ENCODE assay signal across 15 mouse cellular contexts in genomic region chr11:114194055-114194706, GRCm38 (mm10).
DNase-seq lines count a peak whose midpoint lies in the region; ATAC-seq lines count a peak whose summit lies in the region.
"Had no signal": no experiment of that assay in that cellular context is flagged by ENCODE, and none has a peak within 500 bp of the region (broad histone marks: within the 10 kb centered on the region; RNA-seq: fewer than 3 reads in every experiment).

No protein-coding gene starts in this region.

- H3K27ac ChIP-seq in hindbrain, embryonic 10.5 days, result peak overlapping the region; percentile 35; the same call in 1 of the 2 replicates
- H3K27ac ChIP-seq in hindbrain, embryonic 12.5 days, result no peak overlapping the region
- H3K27ac ChIP-seq: embryonic facial prominence, embryonic 13.5 days; heart, embryonic 13.5 days; liver, embryonic 13.5 days; neural tube, embryonic 12.5 days had no signal

- H3K9me3 ChIP-seq in hindbrain, embryonic 10.5 days, result peaks cover 8% of the 10 kb centered on the region; the same call in 1 of the 2 replicates
- H3K9me3 ChIP-seq in hindbrain, embryonic 12.5 days (replicated peaks), result no peaks in the 10 kb centered on the region
- H3K9me3 ChIP-seq: heart, embryonic 13.5 days; liver, embryonic 13.5 days had no signal

- 45% methylated on average over 16 of the region's 16 CpGs for WGBS in hindbrain, embryonic 10.5 days
- WGBS in hindbrain, embryonic 12.5 days, result 47% methylated on average over 16 of the region's 16 CpGs

- H3K27me3 ChIP-seq in hindbrain, embryonic 10.5 days (ENCODE audit: insufficient read depth, poor library complexity, severe bottlenecking), result peaks cover 6% of the 10 kb centered on the region
- no peaks in the 10 kb centered on the region for H3K27me3 ChIP-seq in hindbrain, embryonic 12.5 days
- no peaks in the 10 kb centered on the region for H3K27me3 ChIP-seq in splenic B cell, adult 2 months (ENCODE audit: control insufficient read depth, insufficient read depth, low read length, poor library complexity, severe bottlenecking)
- H3K27me3 ChIP-seq: embryonic facial prominence, embryonic 13.5 days; heart, embryonic 13.5 days; liver, embryonic 13.5 days; neural tube, embryonic 12.5 days had no signal

- ATAC-seq in hindbrain, embryonic 12.5 days (ENCODE audit: low FRiP score), result no peak

- DNase-seq in hindbrain, embryonic 10.5 days (ENCODE audit: low spot score), result no peak
- DNase-seq in spleen, adult 18-20 months, result peak; percentile 50 to 51
- no peak for DNase-seq in spleen, postnatal 14 days (ENCODE audit: low spot score in 2 of 2)
- DNase-seq in ZHBTc4 (ENCODE audit: low read depth, low spot score), result peak; percentile 81
- peak; percentile 88 for DNase-seq in splenic B cell, adult 2 months (ENCODE audit: low read depth, low spot score)
- no peak for DNase-seq in left cerebral cortex, postnatal 36 days (ENCODE audit: low spot score in 2 of 2)
- no peak for DNase-seq in layer of hippocampus, postnatal 14 days (ENCODE audit: low spot score in 2 of 2)
- DNase-seq: cerebellum, adult 11-12 months; kidney, postnatal 25 days; liver, embryonic 13.5 days; retina, postnatal 1 day had no signal

- intact Hi-C loops in left cerebral cortex, postnatal 36 days (cut with DNase I), result no loop called here

- no peak overlapping the region for H3K4me2 ChIP-seq in hindbrain, embryonic 12.5 days (replicated peaks)
- H3K4me2 ChIP-seq: embryonic facial prominence, embryonic 13.5 days; heart, embryonic 13.5 days; liver, embryonic 13.5 days; neural tube, embryonic 12.5 days had no signal

- H3K36me3 ChIP-seq in hindbrain, embryonic 10.5 days, result no peaks in the 10 kb centered on the region
- H3K36me3 ChIP-seq in hindbrain, embryonic 12.5 days, result no peaks in the 10 kb centered on the region
- H3K36me3 ChIP-seq in splenic B cell, adult 2 months (ENCODE audit: control insufficient read depth, insufficient read depth, low read length, poor library complexity, severe bottlenecking), result no peaks in the 10 kb centered on the region
- H3K36me3 ChIP-seq: embryonic facial prominence, embryonic 13.5 days; heart, embryonic 13.5 days; liver, embryonic 13.5 days; neural tube, embryonic 12.5 days had no signal

- H3K4me1 ChIP-seq in hindbrain, embryonic 10.5 days (replicated peaks), result peaks cover 32% of the 10 kb centered on the region
- H3K4me1 ChIP-seq in hindbrain, embryonic 12.5 days, result peaks cover 25% of the 10 kb centered on the region

- 0 out of 2 replicates have a peak overlapping the region, but pooled peaks have one; percentile 6 for H3K4me3 ChIP-seq in hindbrain, embryonic 10.5 days
- H3K4me3 ChIP-seq in hindbrain, embryonic 12.5 days, result no peak overlapping the region
- H3K4me3 ChIP-seq: embryonic facial prominence, embryonic 13.5 days; heart, embryonic 13.5 days; liver, embryonic 13.5 days; neural tube, embryonic 12.5 days had no signal

- H3K9ac ChIP-seq in hindbrain, embryonic 12.5 days, result no peak overlapping the region
- H3K9ac ChIP-seq: embryonic facial prominence, embryonic 13.5 days; heart, embryonic 13.5 days; liver, embryonic 13.5 days; neural tube, embryonic 12.5 days had no signal

Comparison
In these comparisons a context has a peak if more than half of its experiments do, and no peak if none do; other contexts are left out.
1. DNase-seq: peak in spleen, adult 18-20 months (2 of 2), ZHBTc4 (single experiment) and splenic B cell, adult 2 months (single experiment); none in hindbrain, embryonic 10.5 days (single experiment), spleen, postnatal 14 days (0 of 2), left cerebral cortex, postnatal 36 days (0 of 2) and layer of hippocampus, postnatal 14 days (0 of 2).